Mouse (Mus musculus): ENCODE measurements around the gene Ablim1.

DNA sequence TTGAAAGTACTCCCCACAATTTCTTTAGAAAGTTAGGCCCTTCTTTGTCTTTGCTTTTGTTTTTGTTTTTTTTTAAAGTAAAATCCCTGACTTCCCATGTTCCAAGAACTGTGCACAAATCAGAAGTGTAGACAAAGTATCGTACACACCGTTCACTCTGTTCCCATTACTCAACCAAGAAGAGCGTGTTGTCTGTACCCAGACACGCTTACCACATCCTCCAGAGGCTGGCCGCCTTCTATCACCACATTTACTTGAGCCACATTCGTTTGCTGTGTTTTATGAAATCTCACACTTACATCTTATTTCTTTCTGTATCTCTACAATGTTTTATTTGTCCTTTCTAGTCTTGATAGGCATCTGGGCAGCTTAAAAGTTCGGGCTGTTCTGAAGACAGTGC lies 219.4 kb downstream of the Ablim1 start:
- TF ChIP-seq CTCF (IDR thresholded peaks at IDR 0.05; ENCODE audit: low read depth) (no peak), EP300 (IDR thresholded peaks at IDR 0.05; ENCODE audit: low read depth) (no peak)
